Mouse (Mus musculus): Measurements from ENCODE around the gene Fap.

Gene Fap

GRCm38 (mm10) chr2:62573753-62574159 lies at the start of gene Fap:
Gene Fap, minus strand, starts transcription at chr2:62574075.
- no peak for DNase-seq (ENCODE audit: low spot score)

GRCm38 (mm10) chr2:62623024-62623441 lies 49.2 kb upstream of the Fap start:
- no peak for DNase-seq (ENCODE audit: low spot score)

- DNase-seq (ENCODE audit: low spot score), result no peak
Measured at GRCm38 (mm10) chr2:62619679-62620078, 45.8 kb upstream of the Fap start.

- DNase-seq (ENCODE audit: low spot score), result no peak
Measured at GRCm38 (mm10) chr2:62618934-62619341, 45.1 kb upstream of the Fap start.

- DNase-seq (ENCODE audit: low spot score), result no peak
Measured at GRCm38 (mm10) chr2:62613133-62613532, 39.3 kb upstream of the Fap start.

- DNase-seq (ENCODE audit: low spot score), result no peak
Measured at GRCm38 (mm10) chr2:62606205-62606604, 32.3 kb upstream of the Fap start.

GRCm38 (mm10) chr2:62603530-62603929 lies 29.7 kb upstream of the Fap start:
- DNase-seq (ENCODE audit: low spot score), result no peak

- no peak for DNase-seq (ENCODE audit: low spot score)
Measured at GRCm38 (mm10) chr2:62596586-62596985, 22.7 kb upstream of the Fap start.

- no peak for DNase-seq (ENCODE audit: low spot score)
Measured at GRCm38 (mm10) chr2:62594491-62594890, 20.6 kb upstream of the Fap start.

- DNase-seq (ENCODE audit: low spot score), result no peak
Measured at GRCm38 (mm10) chr2:62591555-62591954, 17.7 kb upstream of the Fap start.

- DNase-seq (ENCODE audit: low spot score), result no peak
Measured at GRCm38 (mm10) chr2:62589333-62589732, 15.5 kb upstream of the Fap start.

- DNase-seq (ENCODE audit: low spot score), result no peak
Measured at GRCm38 (mm10) chr2:62585769-62586168, 11.9 kb upstream of the Fap start.

GRCm38 (mm10) chr2:62574962-62575361 lies 1.1 kb upstream of the Fap start:
- no peak for DNase-seq (ENCODE audit: low spot score)

GRCm38 (mm10) chr2:62574250-62574649 lies 375 bp upstream of the Fap start:
- no peak for DNase-seq (ENCODE audit: low spot score)

- no peak for DNase-seq (ENCODE audit: low spot score)
Measured at GRCm38 (mm10) chr2:62573099-62573752, 649 bp downstream of the Fap start.

GRCm38 (mm10) chr2:62564687-62565086 lies 9.2 kb downstream of the Fap start:
- no peak for DNase-seq (ENCODE audit: low spot score)

- no peak for DNase-seq (ENCODE audit: low spot score)
Measured at GRCm38 (mm10) chr2:62562661-62563485, 11.0 kb downstream of the Fap start.

GRCm38 (mm10) chr2:62557417-62557816 lies 16.5 kb downstream of the Fap start:
- DNase-seq (ENCODE audit: low spot score), result no peak

- DNase-seq (ENCODE audit: low spot score), result no peak
Measured at GRCm38 (mm10) chr2:62556349-62556748, 17.5 kb downstream of the Fap start.

- DNase-seq (ENCODE audit: low spot score), result no peak
Measured at GRCm38 (mm10) chr2:62549659-62550058, 24.2 kb downstream of the Fap start.

- DNase-seq (ENCODE audit: low spot score), result no peak
Measured at GRCm38 (mm10) chr2:62549131-62549530, 24.7 kb downstream of the Fap start.

GRCm38 (mm10) chr2:62548104-62548503 lies 25.8 kb downstream of the Fap start:
- no peak for DNase-seq (ENCODE audit: low spot score)

- DNase-seq (ENCODE audit: low spot score), result no peak
Measured at GRCm38 (mm10) chr2:62535483-62535882, 38.4 kb downstream of the Fap start.
